Mouse (Mus musculus) right cerebral cortex, adult 18-20 months (tissue): Measurements from ENCODE around the gene Mcu.

Experiments
- DNase-seq: peaks from one replicate; pipeline ENCODE4 v3.0.0; 2022; ENCODE audit warnings: mixed read lengths

Gene Mcu

GRCm38 (mm10) chr10:59568665-59569480, 47.6 kb downstream of the Mcu start:
- DNase-seq, result no peak

- DNase-seq, result peak; percentile 26
Observed at GRCm38 (mm10) chr10:59566968-59567367, 49.5 kb downstream of the Mcu start.

GRCm38 (mm10) chr10:59565995-59566410, 50.5 kb downstream of the Mcu start:
- DNase-seq, result no peak

- DNase-seq, result no peak
Observed at GRCm38 (mm10) chr10:59564551-59564950, 51.9 kb downstream of the Mcu start.

- no peak for DNase-seq
Observed at GRCm38 (mm10) chr10:59562511-59562910, 54.0 kb downstream of the Mcu start.

GRCm38 (mm10) chr10:59560126-59560525, 56.4 kb downstream of the Mcu start:
- no peak for DNase-seq

- DNase-seq, result no peak
Observed at GRCm38 (mm10) chr10:59558602-59559001, 57.9 kb downstream of the Mcu start.

- DNase-seq, result no peak
Observed at GRCm38 (mm10) chr10:59558164-59558563, 58.3 kb downstream of the Mcu start.

GRCm38 (mm10) chr10:59556541-59556940, 60.0 kb downstream of the Mcu start:
- DNase-seq, result no peak

- no peak for DNase-seq
Observed at GRCm38 (mm10) chr10:59554243-59554642, 62.2 kb downstream of the Mcu start.

- no peak for DNase-seq
Observed at GRCm38 (mm10) chr10:59552456-59552855, 64.0 kb downstream of the Mcu start.

GRCm38 (mm10) chr10:59548768-59549333, 67.6 kb downstream of the Mcu start:
- DNase-seq, result no peak

GRCm38 (mm10) chr10:59548211-59548610, 68.3 kb downstream of the Mcu start:
- no peak for DNase-seq

- DNase-seq, result peak; percentile 38
Observed at GRCm38 (mm10) chr10:59547426-59547825, 69.1 kb downstream of the Mcu start.

- DNase-seq, result no peak
Observed at GRCm38 (mm10) chr10:59545169-59545568, 71.3 kb downstream of the Mcu start.

GRCm38 (mm10) chr10:59543351-59543750, 73.1 kb downstream of the Mcu start:
- no peak for DNase-seq

- no peak for DNase-seq
Observed at GRCm38 (mm10) chr10:59541466-59541865, 75.0 kb downstream of the Mcu start.

GRCm38 (mm10) chr10:59540596-59540995, 75.9 kb downstream of the Mcu start:
- DNase-seq, result no peak

GRCm38 (mm10) chr10:59540081-59540480, 76.4 kb downstream of the Mcu start:
- DNase-seq, result no peak

- DNase-seq, result peak; percentile 76
Observed at GRCm38 (mm10) chr10:59539533-59539875, 77.0 kb downstream of the Mcu start.

- no peak for DNase-seq
Observed at GRCm38 (mm10) chr10:59538767-59539532, 77.5 kb downstream of the Mcu start.

GRCm38 (mm10) chr10:59538063-59538462, 78.4 kb downstream of the Mcu start:
- DNase-seq, result no peak

- no peak for DNase-seq
Observed at GRCm38 (mm10) chr10:59537579-59537978, 78.9 kb downstream of the Mcu start.

GRCm38 (mm10) chr10:59532256-59532655, 84.2 kb downstream of the Mcu start:
- peak; percentile 49 for DNase-seq
